8 mouse cellular contexts compared by ENCODE assay signal in the genomic region with DNA sequence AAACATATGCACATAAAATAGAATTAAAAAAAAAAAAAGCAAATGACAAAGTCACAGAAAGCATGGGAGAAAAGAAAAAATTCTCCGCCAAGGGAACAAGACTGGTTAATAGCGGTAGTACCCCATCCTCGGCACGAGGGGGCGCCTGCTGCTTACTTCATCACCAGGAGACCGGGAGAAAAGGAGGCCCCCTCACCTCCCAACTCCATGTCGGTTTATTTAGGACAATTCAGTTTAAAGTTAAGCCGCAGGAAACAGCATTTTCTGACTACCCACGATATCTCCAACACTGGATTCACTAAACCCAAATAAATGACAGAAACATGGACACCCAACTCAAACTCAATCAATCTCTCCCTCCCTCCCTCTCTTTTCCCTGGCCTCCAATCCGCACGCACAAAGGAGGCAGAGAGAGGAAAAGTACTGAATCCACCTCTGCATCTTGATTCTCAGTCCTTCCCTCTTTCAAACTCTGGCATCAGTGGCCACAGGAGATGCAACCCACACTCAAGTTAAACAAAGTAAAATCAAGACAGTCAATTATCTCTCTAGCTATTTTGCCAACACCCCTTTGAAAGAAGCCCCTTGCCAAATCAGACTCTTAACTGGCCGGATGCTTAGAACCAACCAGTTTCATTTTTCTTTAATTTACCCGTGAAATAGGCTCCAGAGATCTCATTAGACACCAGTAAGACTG. TPM values are rescaled to one million over a fixed set of nuclear protein-coding genes. Genes with fewer than 3 reads are reported as not detected.
DNase-seq lines count a peak whose midpoint lies in the region; ATAC-seq lines count a peak whose summit lies in the region.

No protein-coding gene starts in this region.

- 0 out of 2 replicates have a peak, but pooled peaks have one; percentile 23 for ATAC-seq in common myeloid progenitor, adult 5-6 weeks (replicated peaks; ENCODE audit: low read depth, poor library complexity, severe bottlenecking)
- peak; percentile 29; the same call in 1 of the 2 replicates for ATAC-seq in megakaryocyte progenitor cell, adult 5-6 weeks (replicated peaks; ENCODE audit: poor library complexity)

- peak; percentile 87 for DNase-seq in R1 (ENCODE audit: low read depth, low spot score)
- peak; percentile 75 to 76 for DNase-seq in gastrocnemius, adult 8-10 months (ENCODE audit: low spot score in 2 of 2)
- peak; percentile 89 for DNase-seq in induced T-regulatory cell, adult 2 months (ENCODE audit: low read depth)
- DNase-seq in left cerebral cortex, postnatal 10 days (ENCODE audit: extremely low spot score in 1 of 2, low spot score in 2 of 2): peak; percentile 86 to 89
- peak; percentile 78 for DNase-seq in right cerebral cortex, postnatal 25 days
- peak; percentile 75 to 83 for DNase-seq in urinary bladder, postnatal 36 days (ENCODE audit: low spot score in 2 of 2)

- intact Hi-C loops in left cerebral cortex, postnatal 10 days (cut with DNase I): loop anchor here (1.0 to 5.0 kb wide), 2 partner anchors 141 to 158 kb away; no protein-coding TSS in a partner anchor

RNA-seq across cellular contexts. Expression of gene Pigv, which starts 1.1 kb away (rescaled TPM):
- total RNA-seq in common myeloid progenitor, adult 5-6 weeks (2017): 7.7 and 11.4 TPM in 2 replicates
- total RNA-seq in gastrocnemius, adult 8-10 months (2022): 10 to 100 TPM; 12.3 to 16.0 (median 12.5) TPM
- total RNA-seq in left cerebral cortex, postnatal 10 days (2021): 10 to 100 TPM in 1 of 2 experiments, 1 to 10 TPM in 1; 8.8 to 10.1 TPM
- 5.1 and 8.5 TPM in 2 replicates for total RNA-seq in megakaryocyte progenitor cell, adult 5-6 weeks (2015)
- 5.0 and 5.2 TPM in 2 replicates for total RNA-seq in megakaryocyte progenitor cell, adult 5-6 weeks (2017)

RNA-seq across cellular contexts. Expression of gene Zdhhc18, which starts 21.4 kb away (rescaled TPM):
- total RNA-seq in common myeloid progenitor, adult 5-6 weeks (2017): 13.6 and 14.5 TPM in 2 replicates
- 10 to 100 TPM; 25.7 to 48.0 (median 33.2) TPM for total RNA-seq in gastrocnemius, adult 8-10 months (2022)
- 10 to 100 TPM; 31.8 to 34.1 TPM for total RNA-seq in left cerebral cortex, postnatal 10 days (2021)
- total RNA-seq in megakaryocyte progenitor cell, adult 5-6 weeks (2015): 16.2 and 27.0 TPM in 2 replicates
- total RNA-seq in megakaryocyte progenitor cell, adult 5-6 weeks (2017): 7.8 and 11.5 TPM in 2 replicates

Comparison
In these comparisons a context has a peak if more than half of its experiments do, and no peak if none do; other contexts are left out.
1. Peak in every context shown above with its lines: DNase-seq and ATAC-seq.